Mouse (Mus musculus): ENCODE data around the gene Pglyrp1.

- no peak for TF ChIP-seq POLR2A (IDR thresholded peaks at IDR 0.05; ENCODE audit: control insufficient read depth, low read depth, low read length)
- TF ChIP-seq CTCF (IDR thresholded peaks at IDR 0.05; ENCODE audit: control insufficient read depth, insufficient read depth, insufficient replicate concordance, low read depth, low read length) = no peak
These were observed 25.4 kb downstream of the Pglyrp1 start for GRCm38 (mm10) chr7:18896536-18896935.
